Mouse (Mus musculus): ENCODE measurements around the gene Gpr146.

- TF ChIP-seq CTCF (IDR thresholded peaks at IDR 0.05; ENCODE audit: low read depth, low read length) (no peak), POLR2A (IDR thresholded peaks at IDR 0.05; ENCODE audit: extremely low read depth, insufficient read depth, low read length) (no peak)
These were observed 31.9 kb downstream of the Gpr146 start for GRCm38 (mm10) chr5:139409412-139409811.
